Mouse (Mus musculus) frontal cortex, postnatal 36 days (tissue): ENCODE data around the gene Atp8b5.
A peak's percentile ranks its signal among the peaks of the same experiment; 100 is the strongest.

Experiments used
- DNase-seq, 2 experiments: peaks; one replicate each; pipeline ENCODE4 v3.0.0; 2022; ENCODE audit warnings: low spot score in 2 of 2

Gene Atp8b5

DNA sequence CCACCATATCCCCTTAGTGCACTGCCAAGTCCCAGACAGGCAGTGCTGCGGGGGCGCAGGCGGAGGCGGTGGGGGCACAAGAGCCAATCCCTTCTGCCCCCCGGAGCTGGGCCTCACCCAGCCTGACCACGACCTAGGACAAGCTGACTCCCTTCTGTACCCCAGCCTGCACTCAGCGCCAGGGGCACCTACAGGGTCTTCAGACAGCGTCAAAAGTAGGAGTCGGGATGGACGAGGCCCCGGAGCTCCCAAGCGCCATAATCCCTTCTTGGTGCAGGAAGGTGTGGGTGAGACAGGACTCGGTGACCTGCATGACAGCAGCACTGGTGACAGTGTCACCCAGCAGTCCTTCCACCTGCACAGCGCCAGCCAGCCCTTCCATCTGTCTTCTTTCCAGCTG is 147.8 kb downstream of the Atp8b5 start:
- no peak for DNase-seq

DNA sequence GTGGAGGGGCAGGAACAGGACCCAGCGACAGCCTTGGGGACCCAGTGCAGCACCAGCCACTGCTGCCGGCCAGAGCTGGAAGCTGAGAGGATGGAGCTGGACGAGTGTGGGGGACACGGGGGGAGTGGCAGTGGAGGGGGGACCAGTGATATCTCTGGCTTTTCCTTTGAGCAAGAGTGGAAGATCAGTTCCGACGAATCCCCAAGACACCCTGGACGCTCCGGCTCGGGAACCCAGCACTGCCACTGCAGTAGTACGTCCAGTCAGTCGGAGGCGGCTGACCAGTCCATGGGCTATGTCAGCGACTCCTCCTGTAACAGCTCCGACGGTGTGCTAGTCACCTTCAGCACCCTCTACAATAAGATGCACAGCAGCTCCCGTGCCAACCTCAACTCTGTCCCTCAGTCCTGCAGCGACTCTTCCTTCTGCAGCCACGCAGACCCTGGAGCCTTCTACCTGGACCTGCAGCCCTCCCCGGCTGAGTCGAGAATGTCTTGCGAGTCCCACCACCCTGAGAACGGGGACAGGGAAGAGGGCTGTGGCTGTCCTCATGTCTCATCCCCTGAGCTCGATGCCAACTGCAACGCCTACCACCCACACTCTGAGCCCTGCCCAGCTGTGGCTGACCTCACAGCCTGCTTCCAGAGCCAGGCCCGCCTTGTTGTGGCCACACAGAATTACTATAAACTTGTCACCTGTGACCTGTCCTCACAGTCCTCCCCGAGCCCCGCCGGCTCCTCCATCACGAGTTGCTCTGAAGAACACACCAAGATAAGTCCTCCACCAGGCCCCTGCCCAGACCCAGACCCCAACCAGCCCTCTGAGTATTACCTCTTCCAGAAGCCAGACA is 148.5 kb downstream of the Atp8b5 start:
- no peak for DNase-seq

DNA sequence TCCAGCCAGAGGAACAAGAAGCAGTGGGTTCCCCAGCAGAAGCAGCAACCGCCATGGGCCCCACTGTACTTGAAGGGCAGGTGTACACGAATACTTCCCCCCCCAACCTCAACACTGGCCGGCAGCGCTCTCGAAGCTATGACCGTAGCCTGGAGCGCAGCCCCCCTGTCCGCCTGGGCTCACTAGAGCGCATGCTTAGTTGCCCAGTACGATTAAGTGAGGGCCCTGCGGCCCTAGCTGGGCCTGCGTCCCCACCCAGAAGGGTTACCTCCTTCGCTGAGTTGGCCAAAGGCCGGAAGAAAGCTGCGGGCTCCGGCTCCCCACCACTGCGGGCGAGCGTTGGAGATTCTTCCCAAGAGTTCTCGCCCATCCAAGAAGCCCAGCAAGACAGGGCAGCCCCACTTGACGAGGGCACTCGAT is 149.1 kb downstream of the Atp8b5 start:
- no peak for DNase-seq

DNA sequence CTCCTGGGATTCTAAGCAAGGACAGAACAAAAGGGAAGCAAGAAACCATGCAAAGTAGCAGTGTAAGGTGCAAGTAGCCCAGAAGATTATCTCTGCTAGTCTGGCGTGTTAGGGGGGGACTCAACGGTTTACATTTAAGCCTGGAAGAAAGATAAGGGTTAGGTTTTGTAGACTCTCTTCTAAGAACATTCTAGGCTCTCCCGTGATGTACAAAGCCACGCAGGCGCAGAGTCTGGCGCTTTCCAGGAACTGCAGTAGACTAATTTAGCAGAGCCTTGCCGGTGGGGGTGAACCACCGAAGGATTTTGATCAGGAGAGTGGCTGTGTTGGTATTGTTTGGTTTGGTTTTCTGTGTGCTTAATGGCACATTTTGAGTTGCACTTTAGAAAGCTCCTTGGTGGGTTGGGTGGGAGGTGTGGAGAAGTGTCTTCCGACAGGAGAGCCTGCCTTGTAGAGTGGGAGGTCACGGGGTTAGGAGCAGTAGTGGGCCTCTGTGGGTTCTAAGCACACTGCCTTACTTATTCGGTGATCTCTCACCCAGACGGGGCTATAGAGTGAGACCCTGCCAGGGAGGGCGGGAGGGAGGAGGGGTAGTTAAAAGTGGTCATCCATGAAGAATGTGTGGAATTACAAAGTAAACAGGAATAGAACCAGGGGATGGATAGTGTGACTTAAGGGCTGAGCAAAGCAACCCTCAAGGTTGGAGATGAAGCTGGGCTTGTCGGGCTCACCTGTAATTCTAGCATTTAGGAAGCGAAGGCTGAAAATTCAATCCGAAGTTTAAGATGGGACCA is 150.5 kb downstream of the Atp8b5 start:
- DNase-seq: no peak

DNA sequence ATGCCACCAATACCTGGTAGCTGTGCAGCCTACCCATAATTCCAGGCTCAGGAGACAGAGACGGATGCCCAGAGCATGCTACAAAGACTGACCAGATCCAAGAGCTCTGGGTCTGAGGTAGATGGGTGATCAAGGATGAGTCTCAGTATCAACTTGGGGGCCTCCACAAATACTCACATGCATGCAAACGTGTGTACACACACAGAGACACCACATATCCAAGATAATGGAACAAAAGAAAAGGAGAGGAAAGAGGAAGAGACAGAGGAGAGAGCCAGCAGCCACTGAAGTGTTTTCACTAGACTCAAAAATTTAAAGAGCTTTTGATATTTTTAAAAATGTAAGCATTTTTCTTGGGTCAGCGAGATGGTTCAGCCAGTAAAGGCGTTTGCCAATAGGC is 151.5 kb downstream of the Atp8b5 start:
- no peak for DNase-seq

DNA sequence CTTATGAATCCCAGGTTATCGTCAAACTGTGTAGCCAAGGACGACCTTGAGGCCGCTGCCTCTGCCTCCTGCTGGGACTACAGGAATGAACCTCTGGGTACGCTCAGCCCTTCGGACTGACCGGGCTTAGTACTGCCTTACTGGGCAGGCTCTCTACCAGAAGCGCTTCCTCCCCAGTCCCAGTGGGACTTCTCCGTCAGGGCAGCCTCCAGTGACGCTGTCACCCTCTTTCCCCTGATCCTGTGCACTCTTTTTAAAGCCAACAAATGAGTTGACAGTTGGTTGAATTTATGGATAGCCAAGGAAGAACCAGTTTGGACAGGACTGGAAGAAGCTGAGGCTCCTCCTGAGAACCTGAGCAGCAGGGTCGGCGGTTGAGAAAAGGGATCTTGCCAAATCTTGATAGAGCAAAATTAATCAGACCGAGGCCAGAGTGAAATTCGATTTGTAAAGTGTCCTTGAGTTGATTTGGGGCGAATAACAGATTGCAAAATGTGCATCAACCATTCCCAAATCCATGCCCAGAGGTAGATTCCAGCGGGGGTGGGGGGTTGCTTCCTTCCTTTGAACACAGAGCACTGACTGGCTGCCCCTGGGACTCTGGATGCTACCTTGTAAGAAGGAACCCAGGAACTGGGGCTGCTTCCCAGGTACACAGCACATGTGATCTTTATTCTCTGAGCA is 152.2 kb downstream of the Atp8b5 start:
- DNase-seq: no peak

DNA sequence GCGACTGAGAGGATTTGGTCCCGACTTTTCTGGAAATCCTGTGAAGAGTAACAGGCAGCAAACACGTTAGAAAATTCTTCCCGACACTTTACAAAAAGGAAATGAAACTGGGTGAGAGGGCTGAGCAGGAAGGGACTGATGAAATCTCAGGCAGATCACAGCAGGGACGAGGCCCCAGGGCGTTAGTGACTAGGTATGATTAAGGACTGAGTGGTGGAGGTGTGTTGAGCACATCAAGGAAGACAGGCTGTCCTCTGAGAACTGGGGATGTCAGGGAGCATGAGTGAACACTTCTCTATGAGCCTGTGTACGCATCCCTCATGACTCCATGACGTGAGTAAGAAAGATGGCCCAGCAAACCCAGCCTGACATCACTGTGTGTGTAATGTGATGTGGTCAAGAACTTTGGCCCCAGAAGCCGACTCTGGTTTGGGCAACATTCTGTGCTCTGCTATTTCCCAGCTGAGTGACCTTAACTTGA is 152.9 kb downstream of the Atp8b5 start:
- DNase-seq: no peak

DNA sequence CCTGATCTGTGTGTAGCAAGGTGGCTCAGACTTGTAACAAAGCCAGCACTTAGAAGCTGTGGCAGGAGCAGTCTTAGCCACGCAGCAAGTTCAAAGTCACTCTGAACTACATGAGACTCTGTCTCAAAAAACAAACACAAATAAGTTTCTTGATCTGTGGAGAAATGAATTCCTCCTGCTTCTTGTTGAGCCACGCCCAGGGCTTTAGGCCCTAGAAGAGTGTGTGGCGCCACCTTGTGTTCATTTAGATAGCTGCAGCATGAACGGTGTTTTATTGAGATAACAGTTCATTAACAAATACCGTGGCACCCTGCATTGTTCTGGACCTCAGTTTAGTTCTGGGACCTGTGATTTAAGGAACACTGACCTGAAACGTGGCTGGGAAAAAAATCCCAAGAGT is 153.3 kb downstream of the Atp8b5 start:
- DNase-seq: peak; percentile 67 to 82

DNA sequence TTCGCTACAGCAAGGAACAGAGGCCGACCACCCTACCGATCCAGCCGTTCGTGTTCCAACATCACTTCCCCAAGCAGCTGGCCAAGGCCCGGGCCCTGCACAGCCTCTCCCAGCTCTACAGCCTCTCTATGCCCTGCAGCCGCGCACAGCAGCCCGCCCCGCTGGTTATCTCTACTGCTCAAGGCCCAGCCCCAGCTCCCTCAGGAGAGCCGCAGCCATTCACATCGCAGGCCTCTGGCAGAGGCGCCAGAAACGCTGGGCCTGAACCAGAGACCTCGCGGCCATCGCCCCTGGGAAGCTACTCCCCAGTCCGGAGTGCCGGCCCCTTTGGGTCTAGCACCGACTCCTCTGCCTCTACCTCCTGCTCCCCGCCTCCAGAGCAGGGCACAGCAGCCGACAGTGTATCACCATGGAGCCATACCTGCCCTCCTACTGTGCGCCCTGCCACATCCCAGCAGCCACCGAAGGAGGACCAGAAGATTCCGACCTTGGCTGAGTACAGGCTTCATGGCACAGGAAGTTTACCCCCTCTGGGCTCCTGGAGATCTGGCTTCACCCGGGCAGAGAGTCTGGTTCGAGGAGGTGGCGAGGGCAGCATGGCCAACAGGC is 154.8 kb downstream of the Atp8b5 start:
- DNase-seq: no peak
